Mouse (Mus musculus) cerebellum, adult 2 months (tissue): ENCODE data around the gene Fbln2.

Experiments used
- CTCF ChIP-seq: fragments of 200-500 bp; IDR thresholded peaks from 2 replicates; pipeline ENCODE4 v1.5.1; 2011; ENCODE audit warnings: low read depth, mild to moderate bottlenecking, control low read depth, low read length, moderate library complexity, borderline replicate concordance; ENCODE audit not compliant: insufficient read depth
- POLR2A ChIP-seq: fragments of 200-500 bp; IDR thresholded peaks from 2 replicates; pipeline ENCODE4 v1.6.1; 2011; ENCODE audit warnings: low read length, control low read depth, borderline replicate concordance; ENCODE audit not compliant: insufficient read depth

DNA sequence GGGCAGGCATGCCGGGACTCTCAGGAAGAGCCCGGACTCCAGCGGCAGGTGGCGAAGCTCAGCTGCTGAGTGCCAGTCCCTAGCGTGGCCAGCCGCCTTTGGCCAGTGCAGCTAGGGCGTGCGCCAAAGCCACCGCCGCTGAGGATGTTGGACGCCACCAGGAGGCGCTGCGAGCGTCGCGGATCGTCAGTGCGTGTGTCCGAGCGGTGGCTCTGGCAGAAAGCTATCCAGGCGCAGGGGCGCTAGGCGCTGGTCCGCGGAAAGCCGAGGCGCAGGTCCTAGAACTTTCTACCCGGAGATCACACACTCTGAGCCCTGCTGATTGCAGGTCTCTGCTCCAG, 73.2 kb downstream of the Fbln2 start:
- peak; percentile 92 for TF ChIP-seq CTCF
- TF ChIP-seq POLR2A = peak; percentile 36; the same call in 1 of the 2 replicates
